Mouse (Mus musculus) liver, embryonic 14.5 days (tissue): ENCODE results near the gene Tgoln1. TPM values are rescaled to one million over a fixed set of nuclear protein-coding genes. Genes with fewer than 3 reads are reported as not detected.

Experiments used
- ATAC-seq: fragments of 200-750 bp; cut with Nextera tagmentation; 2 replicates; pipeline ENCODE4 v1.8.0; 2017; ENCODE audit warnings: moderate number of reproducible peaks, mild to moderate bottlenecking, moderate library complexity; ENCODE audit not compliant: insufficient read depth
- DNase-seq, 3 experiments: peaks; one replicate each; pipeline ENCODE4 v3.0.0-alpha.2; 2012 to 2013; ENCODE audit warnings: low read depth in 3 of 3, low spot score in 3 of 3
- H3K27ac ChIP-seq: fragments of 300-500 bp; sonication (generic); 2 replicates; pipeline ENCODE4 v1.5.1; 2014; ENCODE audit warnings: moderate library complexity, mild to moderate bottlenecking, control low read depth, inconsistent platforms
- H3K27me3 ChIP-seq: fragments of 300-500 bp; sonication (generic); 2 replicates; pipeline ENCODE4 v1.6.1; 2014; ENCODE audit warnings: mild to moderate bottlenecking, low read length, moderate library complexity; ENCODE audit not compliant: control insufficient read depth, insufficient read depth
- H3K36me3 ChIP-seq: fragments of 300-500 bp; sonication (generic); replicated peaks from 2 replicates; pipeline ENCODE4 v1.6.1; 2014; ENCODE audit warnings: low read depth; ENCODE audit not compliant: control insufficient read depth, insufficient read depth
- H3K4me1 ChIP-seq, 2 experiments: fragments of 200-500 bp in 1 of 2; fragments of 300-500 bp in 1 of 2; sonication (generic) in 1 of 2; replicated peaks; 2 replicates each; pipeline ENCODE4 v1.6.1; 2012 to 2014; ENCODE audit warnings: antibody characterized with exemption in 1 of 2, inconsistent platforms in 1 of 2, low read length in 1 of 2; ENCODE audit not compliant: control insufficient read depth in 2 of 2, insufficient read depth in 2 of 2
- H3K4me2 ChIP-seq: fragments of 300-500 bp; sonication (generic); 2 replicates; pipeline ENCODE4 v1.6.1; 2014; ENCODE audit warnings: low read depth, mild to moderate bottlenecking, control low read depth, moderate library complexity
- H3K4me3 ChIP-seq, 2 experiments: fragments of 200-500 bp in 1 of 2; fragments of 300-500 bp in 1 of 2; sonication (generic) in 1 of 2; 2 replicates each; pipeline ENCODE4 v1.5.1; 2012 to 2014; ENCODE audit warnings: low read depth in 2 of 2, low read length in 2 of 2, mild to moderate bottlenecking in 2 of 2, control low read depth in 1 of 2, inconsistent platforms in 1 of 2, moderate library complexity in 1 of 2; ENCODE audit not compliant: insufficient read depth in 1 of 2
- H3K9ac ChIP-seq: fragments of 300-500 bp; sonication (generic); replicated peaks from 2 replicates; pipeline ENCODE4 v1.6.1; 2014; ENCODE audit warnings: mild to moderate bottlenecking, control low read depth, moderate library complexity
- H3K9me3 ChIP-seq: fragments of 300-500 bp; sonication (generic); 2 replicates; pipeline ENCODE4 v1.6.1; 2016; ENCODE audit warnings: low read length, mixed read lengths; ENCODE audit not compliant: control insufficient read depth
- CTCF ChIP-seq: IDR thresholded peaks from 2 replicates; pipeline ENCODE4 v1.5.1; 2016; ENCODE audit warnings: antibody characterized with exemption, low read depth, control low read depth
- EP300 ChIP-seq: IDR thresholded peaks from 2 replicates; pipeline ENCODE4 v1.6.1; 2016; ENCODE audit warnings: antibody characterized with exemption, low read depth
- WGBS: fragments of 180-500 bp; shearing (Covaris S2); extraction: QIAGEN DNeasy Blood & Tissue Kit; methylation state at CpG from one replicate; pipeline ENCODE4 v1.1.7; 2014; ENCODE audit not compliant: insufficient replicate concordance; 5-methylcytosine and 5-hydroxymethylcytosine counted together
- polyA plus RNA-seq, 2 experiments: library from polyadenylated mRNA; depleted of rRNA in 1 of 2; stranded (reverse) in 1 of 2; unstranded in 1 of 2; fragments of >200 nt; fragmentation: Nextera tagmentation in 1 of 2; extraction: Ambion mirVana in 1 of 2; gene quantifications; 2 replicates each; pipeline versions ENCODE4 v1.2.1 to v1.2.3; 2012 to 2014

Gene Tgoln1
- polyA plus RNA-seq, 2 experiments: 7.8 to 13.4 TPM

DNA sequence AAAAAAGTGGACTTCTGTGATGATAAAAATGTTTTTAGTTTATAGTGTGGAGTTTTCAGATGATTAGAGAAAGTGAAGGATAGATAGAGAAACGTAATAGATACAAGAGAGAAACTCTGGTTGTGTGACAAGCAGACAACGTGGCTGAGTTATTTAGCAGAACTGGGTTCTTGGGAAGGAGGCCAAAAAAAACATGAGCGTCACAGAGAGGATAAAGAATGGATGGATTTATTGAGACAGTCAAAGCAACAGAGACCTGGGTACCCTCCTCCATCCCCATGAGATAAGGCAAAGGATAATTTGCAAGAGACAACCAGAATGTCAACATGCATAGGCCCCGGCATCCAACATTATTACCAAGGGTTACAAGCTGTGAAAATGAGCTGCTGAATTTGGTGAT lies 6.5 kb downstream of the Tgoln1 start:
- no peaks in the 10 kb centered on the region for H3K27me3 ChIP-seq
- no peak overlapping the region for H3K9ac ChIP-seq
- H3K36me3 ChIP-seq: peaks cover 40% of the 10 kb centered on the region
- peaks cover 8 to 9% of the 10 kb centered on the region in 2 experiments; a peak in 3 of 4 replicates for H3K4me1 ChIP-seq
- DNase-seq: no peak
- H3K4me3 ChIP-seq: no peak overlapping the region
- no peak overlapping the region for H3K4me2 ChIP-seq
- WGBS: 70% methylated on average over 4 of the region's 4 CpGs
- no peaks in the 10 kb centered on the region for H3K9me3 ChIP-seq
- no peak for ATAC-seq
- TF ChIP-seq EP300 (no peak), CTCF (no peak)
- H3K27ac ChIP-seq: no peak overlapping the region

DNA sequence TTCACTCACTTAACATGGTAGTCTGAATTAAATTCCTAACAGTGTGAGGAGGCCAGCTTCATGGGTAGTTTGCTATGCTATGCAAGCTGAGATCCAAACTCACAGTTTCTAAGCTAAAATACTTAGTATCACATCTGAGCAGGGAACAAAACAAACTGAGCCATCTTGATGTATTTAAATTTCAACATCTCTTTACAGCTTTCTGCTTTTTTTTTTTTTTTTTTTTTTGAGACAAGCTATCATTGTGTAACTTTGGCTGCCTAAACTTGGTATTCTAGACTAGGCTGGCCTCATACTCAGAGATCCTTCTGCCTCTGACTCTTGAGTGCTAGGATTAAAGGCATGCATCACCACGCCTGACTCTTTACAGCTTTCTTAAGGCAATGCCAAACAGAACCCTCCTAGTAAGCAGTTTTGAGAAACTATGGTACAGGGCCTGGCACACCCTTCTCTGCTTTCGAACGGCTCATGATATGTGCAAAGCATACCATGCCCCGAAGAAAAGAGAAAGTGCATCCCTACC lies 8.1 kb downstream of the Tgoln1 start:
- no peak for ATAC-seq
- Histone ChIP-seq H3K36me3 (peaks cover 40% of the 10 kb centered on the region), H3K9me3 (no peaks in the 10 kb centered on the region), H3K4me2 (no peak overlapping the region), H3K27me3 (no peaks in the 10 kb centered on the region), H3K4me3 (no peak overlapping the region), H3K4me1 (no peaks in the 10 kb centered on the region), H3K9ac (no peak overlapping the region), H3K27ac (no peak overlapping the region)
- DNase-seq: no peak
- TF ChIP-seq CTCF (no peak), EP300 (no peak)
- WGBS: 78% methylated on average over 4 of the region's 4 CpGs

DNA sequence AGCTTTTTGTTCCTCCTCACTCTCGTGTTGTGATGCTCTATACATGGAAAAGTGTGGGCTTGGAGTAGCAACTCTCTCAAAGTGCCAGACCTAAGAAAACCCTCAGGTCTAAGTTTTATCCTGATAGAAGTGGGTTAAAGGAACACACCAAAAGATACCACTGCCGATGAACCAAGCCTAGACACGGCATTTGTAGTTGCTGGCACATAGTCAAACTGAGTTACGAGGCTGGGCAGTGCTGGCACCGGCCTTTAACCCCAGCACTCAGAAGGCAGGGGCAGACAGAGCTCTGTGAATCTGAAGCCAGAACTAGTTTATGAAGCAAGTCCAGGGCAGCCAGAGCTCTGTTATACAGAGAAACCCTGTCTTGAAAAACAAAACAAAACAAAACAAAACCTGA lies 9.1 kb downstream of the Tgoln1 start:
- no peak overlapping the region for H3K4me3 ChIP-seq
- ATAC-seq (no peak), DNase-seq (no peak)
- TF ChIP-seq EP300: no peak
- no peak for TF ChIP-seq CTCF
- no peak overlapping the region for H3K4me2 ChIP-seq
- H3K27me3 ChIP-seq: no peaks in the 10 kb centered on the region
- H3K9me3 ChIP-seq: no peaks in the 10 kb centered on the region
- peaks cover 31% of the 10 kb centered on the region for H3K36me3 ChIP-seq
- WGBS: 73% methylated on average over 5 of the region's 5 CpGs
- no peak overlapping the region for H3K27ac ChIP-seq
- H3K9ac ChIP-seq: no peak overlapping the region
- no peaks in the 10 kb centered on the region for H3K4me1 ChIP-seq

DNA sequence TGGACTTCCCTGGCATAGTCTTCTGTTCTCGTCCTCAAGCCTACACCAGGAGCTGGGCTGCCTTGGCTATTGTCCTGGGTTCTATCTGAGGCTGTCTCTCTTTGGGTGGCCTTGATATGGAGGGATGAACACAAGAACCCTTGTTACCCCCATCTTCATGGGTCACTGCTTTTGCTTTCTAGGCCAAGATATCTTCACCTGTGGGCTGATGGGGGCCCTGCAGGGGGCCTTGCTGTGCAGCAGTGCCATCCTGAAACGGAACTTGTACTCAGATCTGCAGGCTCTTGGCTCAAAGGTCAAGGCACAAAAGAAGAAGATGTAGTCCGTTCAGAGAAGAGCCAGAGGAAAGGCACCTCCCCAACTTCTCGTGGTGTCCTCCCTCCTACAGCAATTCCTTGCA lies 9.7 kb downstream of the Tgoln1 start:
- DNase-seq (no peak), ATAC-seq (no peak)
- Histone ChIP-seq H3K27me3 (no peaks in the 10 kb centered on the region), H3K9ac (no peak overlapping the region), H3K4me3 (no peak overlapping the region), H3K27ac (no peak overlapping the region), H3K36me3 (peaks cover 31% of the 10 kb centered on the region), H3K4me2 (no peak overlapping the region), H3K4me1 (no peaks in the 10 kb centered on the region), H3K9me3 (no peaks in the 10 kb centered on the region)
- WGBS: 73% methylated on average over 4 of the region's 4 CpGs
- TF ChIP-seq EP300 (no peak), CTCF (no peak)

DNA sequence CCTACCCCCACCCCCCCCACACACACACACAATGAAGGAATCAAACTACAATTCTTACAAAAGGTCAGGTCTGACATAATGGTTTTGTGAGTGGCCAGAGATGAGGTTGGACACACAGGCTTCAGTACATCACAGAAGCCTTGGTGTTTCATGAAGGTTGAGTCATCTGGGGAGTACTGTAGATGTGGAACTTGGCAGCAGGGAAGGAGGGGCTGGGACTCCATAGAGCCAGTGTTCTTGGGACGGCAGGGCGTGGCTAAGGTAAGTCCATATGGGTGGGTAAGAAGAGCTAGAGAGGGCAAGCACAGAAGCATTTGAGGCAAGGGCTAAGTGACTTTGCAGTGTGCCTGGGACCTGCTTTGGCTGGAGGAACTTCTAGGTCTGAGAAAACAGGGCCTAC lies 12.7 kb downstream of the Tgoln1 start:
- Histone ChIP-seq H3K9ac (no peak overlapping the region), H3K4me3 (no peak overlapping the region), H3K27me3 (no peaks in the 10 kb centered on the region), H3K4me2 (no peak overlapping the region), H3K4me1 (peaks cover 0 to 2% of the 10 kb centered on the region in 2 experiments; a peak in 3 of 4 replicates), H3K36me3 (peaks cover 14% of the 10 kb centered on the region), H3K9me3 (no peaks in the 10 kb centered on the region), H3K27ac (no peak overlapping the region)
- DNase-seq (no peak), ATAC-seq (no peak)
- 69% methylated on average over 2 of the region's 2 CpGs for WGBS
- TF ChIP-seq EP300: no peak
- TF ChIP-seq CTCF: no peak
